Mouse (Mus musculus) liver, adult 2 months (tissue): ENCODE measurements at regions not wholly inside any gene's neighbourhood (a gene's known extent, or its start where the extent isn't known, plus 50 kb on each side); places are given as distances from the start of the nearest gene placed in this dataset.

Experiments used
- DNase-seq: peaks from one replicate; pipeline ENCODE4 v3.0.0-alpha.2; 2011; ENCODE audit warnings: low read depth, low spot score; ENCODE audit errors: extremely low read depth
- H3K27ac ChIP-seq: fragments of 200-500 bp; replicated peaks from 2 replicates; pipeline ENCODE4 v1.5.1; 2012; ENCODE audit warnings: low read depth, mild to moderate bottlenecking, control low read depth, inconsistent platforms, low read length; ENCODE audit not compliant: insufficient read depth
- H3K27me3 ChIP-seq: fragments of 200-500 bp; 2 replicates; pipeline ENCODE4 v1.6.1; 2012; ENCODE audit warnings: mild to moderate bottlenecking, moderate library complexity, low read length, inconsistent platforms; ENCODE audit not compliant: control insufficient read depth, insufficient read depth
- H3K36me3 ChIP-seq: fragments of 200-500 bp; 2 replicates; pipeline ENCODE4 v1.6.1; 2012; ENCODE audit warnings: low read length, inconsistent platforms; ENCODE audit not compliant: control insufficient read depth, insufficient read depth
- H3K4me1 ChIP-seq: fragments of 200-500 bp; 2 replicates; pipeline ENCODE4 v1.6.1; 2011; ENCODE audit warnings: low read length; ENCODE audit not compliant: control insufficient read depth, insufficient read depth
- H3K4me3 ChIP-seq: fragments of 200-500 bp; 2 replicates; pipeline ENCODE4 v1.5.1; 2011; ENCODE audit warnings: low read depth, mild to moderate bottlenecking, control low read depth, low read length, moderate library complexity; ENCODE audit not compliant: insufficient read depth
- H3K79me2 ChIP-seq: fragments of 200-500 bp; 2 replicates; pipeline ENCODE4 v1.6.1; 2012; ENCODE audit warnings: inconsistent platforms, mild to moderate bottlenecking, low read length, moderate library complexity; ENCODE audit not compliant: control insufficient read depth, insufficient read depth
- H3K9ac ChIP-seq: fragments of 200-500 bp; 2 replicates; pipeline ENCODE4 v1.6.1; 2012; ENCODE audit warnings: low read depth, mild to moderate bottlenecking, control low read depth, inconsistent platforms, low read length
- CTCF ChIP-seq: fragments of 200-500 bp; IDR thresholded peaks from 2 replicates; pipeline ENCODE4 v1.5.1; 2011; ENCODE audit warnings: low read depth, low read length, control low read depth
- POLR2A ChIP-seq: fragments of 200-500 bp; IDR thresholded peaks from 2 replicates; pipeline ENCODE4 v1.6.1; 2011; ENCODE audit warnings: low read length, control low read depth; ENCODE audit not compliant: insufficient read depth; ENCODE audit errors: extremely low read depth
- WGBS: fragments of 180-500 bp; shearing (Covaris S2); methylation state at CpG from one replicate; pipeline ENCODE4 v1.1.7; 2018; 5-methylcytosine and 5-hydroxymethylcytosine counted together

- no peak for DNase-seq
- Histone ChIP-seq H3K4me3 (no peak overlapping the region), H3K36me3 (no peaks in the 10 kb centered on the region), H3K27ac (no peak overlapping the region), H3K4me1 (no peaks in the 10 kb centered on the region), H3K79me2 (no peaks in the 10 kb centered on the region), H3K9ac (no peak overlapping the region), H3K27me3 (no peaks in the 10 kb centered on the region)
- TF ChIP-seq CTCF: no peak
- no peak for TF ChIP-seq POLR2A
- 55% methylated on average over 6 of the region's 6 CpGs for WGBS
Observed at GRCm38 (mm10) chr8:8292577-8293247, 368.3 kb downstream of the Efnb2 start.

GRCm38 (mm10) chr8:8285876-8286275 lies 375.2 kb downstream of the Efnb2 start:
- no peaks in the 10 kb centered on the region for H3K27me3 ChIP-seq

GRCm38 (mm10) chr8:8274987-8275386 lies 386.1 kb downstream of the Efnb2 start:
- DNase-seq: no peak
- H3K9ac ChIP-seq: no peak overlapping the region
- H3K4me3 ChIP-seq: no peak overlapping the region
- H3K79me2 ChIP-seq: no peaks in the 10 kb centered on the region
- TF ChIP-seq POLR2A (no peak), CTCF (no peak)
- H3K4me1 ChIP-seq: no peaks in the 10 kb centered on the region
- H3K36me3 ChIP-seq: no peaks in the 10 kb centered on the region
- no peaks in the 10 kb centered on the region for H3K27me3 ChIP-seq
- H3K27ac ChIP-seq: no peak overlapping the region
- 55% methylated on average over 1 of the region's 1 CpGs for WGBS

More at GRCm38 (mm10) chr8:8285876-8286275, 375.2 kb downstream of the Efnb2 start:
- Histone ChIP-seq H3K36me3 (no peaks in the 10 kb centered on the region), H3K9ac (no peak overlapping the region), H3K79me2 (no peaks in the 10 kb centered on the region), H3K4me3 (no peak overlapping the region), H3K27ac (no peak overlapping the region), H3K4me1 (no peaks in the 10 kb centered on the region)
- TF ChIP-seq POLR2A: no peak
- no peak for DNase-seq
- WGBS: 74% methylated on average over 4 of the region's 4 CpGs

GRCm38 (mm10) chr8:8274211-8274641 lies 386.8 kb downstream of the Efnb2 start:
- TF ChIP-seq CTCF: no peak
- no peak for TF ChIP-seq POLR2A
- 75% methylated on average over 3 of the region's 3 CpGs for WGBS

GRCm38 (mm10) chr8:8258855-8259254 lies 402.2 kb downstream of the Efnb2 start:
- WGBS: 86% methylated on average over 7 of the region's 7 CpGs
- Histone ChIP-seq H3K79me2 (no peaks in the 10 kb centered on the region), H3K4me1 (no peaks in the 10 kb centered on the region), H3K27ac (no peak overlapping the region), H3K36me3 (no peaks in the 10 kb centered on the region), H3K27me3 (no peaks in the 10 kb centered on the region), H3K4me3 (no peak overlapping the region), H3K9ac (no peak overlapping the region)
- no peak for TF ChIP-seq CTCF
- no peak for TF ChIP-seq POLR2A
- DNase-seq: no peak

More at GRCm38 (mm10) chr8:8274211-8274641, 386.8 kb downstream of the Efnb2 start:
- Histone ChIP-seq H3K27ac (no peak overlapping the region), H3K4me3 (no peak overlapping the region), H3K79me2 (no peaks in the 10 kb centered on the region), H3K4me1 (no peaks in the 10 kb centered on the region), H3K36me3 (no peaks in the 10 kb centered on the region), H3K9ac (no peak overlapping the region), H3K27me3 (no peaks in the 10 kb centered on the region)
- no peak for DNase-seq

- no peak for TF ChIP-seq POLR2A
- TF ChIP-seq CTCF: no peak
- H3K79me2 ChIP-seq: no peaks in the 10 kb centered on the region
- WGBS: 59% methylated on average over 9 of the region's 9 CpGs
- no peaks in the 10 kb centered on the region for H3K36me3 ChIP-seq
- H3K4me1 ChIP-seq: no peaks in the 10 kb centered on the region
- no peak overlapping the region for H3K27ac ChIP-seq
- H3K4me3 ChIP-seq: no peak overlapping the region
- no peaks in the 10 kb centered on the region for H3K27me3 ChIP-seq
- no peak overlapping the region for H3K9ac ChIP-seq
- no peak for DNase-seq
Observed at GRCm38 (mm10) chr8:8258231-8258638, 402.8 kb downstream of the Efnb2 start.
